Mouse (Mus musculus) kidney, adult 11 months (tissue): ENCODE data around the gene Dock7.
"Not testable (repeated sequence)": the region's sequence is repeated elsewhere in the genome, so short reads cannot be mapped to it uniquely, and the experiment has no call there.

ENCODE experiments used
- DNase-seq: peaks from one replicate; pipeline ENCODE4 v3.0.0; 2022

Gene Dock7

GRCm38 (mm10) chr4:98984701-98985100, 136.0 kb downstream of the Dock7 start:
- DNase-seq, result no peak

GRCm38 (mm10) chr4:98979976-98980375, 140.7 kb downstream of the Dock7 start:
- not testable (repeated sequence) for DNase-seq

GRCm38 (mm10) chr4:98978693-98979092, 142.0 kb downstream of the Dock7 start:
- DNase-seq, result no peak

GRCm38 (mm10) chr4:98978288-98978687, 142.4 kb downstream of the Dock7 start:
- not testable (repeated sequence) for DNase-seq

- no peak for DNase-seq
Measured at GRCm38 (mm10) chr4:98975741-98976140, 145.0 kb downstream of the Dock7 start.

- DNase-seq, result no peak
Measured at GRCm38 (mm10) chr4:98969946-98970345, 150.8 kb downstream of the Dock7 start.

GRCm38 (mm10) chr4:98960243-98960642, 160.5 kb downstream of the Dock7 start:
- DNase-seq, result peak; percentile 85

GRCm38 (mm10) chr4:98955986-98956385, 164.7 kb downstream of the Dock7 start:
- peak; percentile 5 for DNase-seq

GRCm38 (mm10) chr4:98950563-98950962, 170.2 kb downstream of the Dock7 start:
- no peak for DNase-seq

GRCm38 (mm10) chr4:98938210-98938609, 182.5 kb downstream of the Dock7 start:
- not testable (repeated sequence) for DNase-seq

- DNase-seq, result no peak
Measured at GRCm38 (mm10) chr4:98936036-98936435, 184.7 kb downstream of the Dock7 start.

GRCm38 (mm10) chr4:98925250-98925781, 195.4 kb downstream of the Dock7 start:
- DNase-seq, result no peak

GRCm38 (mm10) chr4:98924906-98925178, 195.9 kb downstream of the Dock7 start:
- no peak for DNase-seq

GRCm38 (mm10) chr4:98924071-98924905, 196.4 kb downstream of the Dock7 start:
- DNase-seq, result no peak

- no peak for DNase-seq
Measured at GRCm38 (mm10) chr4:98923568-98924070, 197.1 kb downstream of the Dock7 start, which contains the start of gene Usp1. Gene Usp1 (plus strand): TSS chr4:98923810.

GRCm38 (mm10) chr4:98922643-98923567, 197.8 kb downstream of the Dock7 start:
- peak; percentile 100 for DNase-seq

- DNase-seq, result peak; percentile 33
Measured at GRCm38 (mm10) chr4:98922061-98922642, 198.6 kb downstream of the Dock7 start.

GRCm38 (mm10) chr4:98920896-98921295, 199.8 kb downstream of the Dock7 start:
- DNase-seq, result no peak

GRCm38 (mm10) chr4:98918204-98918603, 202.5 kb downstream of the Dock7 start:
- DNase-seq, result no peak

- DNase-seq, result no peak
Measured at GRCm38 (mm10) chr4:98917724-98918123, 203.0 kb downstream of the Dock7 start.

- no peak for DNase-seq
Measured at GRCm38 (mm10) chr4:98910246-98910645, 210.5 kb downstream of the Dock7 start.

GRCm38 (mm10) chr4:98887148-98887547, 233.6 kb downstream of the Dock7 start:
- peak; percentile 11 for DNase-seq
